Mouse (Mus musculus) induced T-regulatory cell, adult 2 months (primary cell): ENCODE results near the gene Slc18a3.

Source experiments
- DNase-seq: peaks from one replicate; pipeline ENCODE4 v3.0.0-alpha.2; 2012; ENCODE audit warnings: low read depth

Gene Slc18a3

DNA sequence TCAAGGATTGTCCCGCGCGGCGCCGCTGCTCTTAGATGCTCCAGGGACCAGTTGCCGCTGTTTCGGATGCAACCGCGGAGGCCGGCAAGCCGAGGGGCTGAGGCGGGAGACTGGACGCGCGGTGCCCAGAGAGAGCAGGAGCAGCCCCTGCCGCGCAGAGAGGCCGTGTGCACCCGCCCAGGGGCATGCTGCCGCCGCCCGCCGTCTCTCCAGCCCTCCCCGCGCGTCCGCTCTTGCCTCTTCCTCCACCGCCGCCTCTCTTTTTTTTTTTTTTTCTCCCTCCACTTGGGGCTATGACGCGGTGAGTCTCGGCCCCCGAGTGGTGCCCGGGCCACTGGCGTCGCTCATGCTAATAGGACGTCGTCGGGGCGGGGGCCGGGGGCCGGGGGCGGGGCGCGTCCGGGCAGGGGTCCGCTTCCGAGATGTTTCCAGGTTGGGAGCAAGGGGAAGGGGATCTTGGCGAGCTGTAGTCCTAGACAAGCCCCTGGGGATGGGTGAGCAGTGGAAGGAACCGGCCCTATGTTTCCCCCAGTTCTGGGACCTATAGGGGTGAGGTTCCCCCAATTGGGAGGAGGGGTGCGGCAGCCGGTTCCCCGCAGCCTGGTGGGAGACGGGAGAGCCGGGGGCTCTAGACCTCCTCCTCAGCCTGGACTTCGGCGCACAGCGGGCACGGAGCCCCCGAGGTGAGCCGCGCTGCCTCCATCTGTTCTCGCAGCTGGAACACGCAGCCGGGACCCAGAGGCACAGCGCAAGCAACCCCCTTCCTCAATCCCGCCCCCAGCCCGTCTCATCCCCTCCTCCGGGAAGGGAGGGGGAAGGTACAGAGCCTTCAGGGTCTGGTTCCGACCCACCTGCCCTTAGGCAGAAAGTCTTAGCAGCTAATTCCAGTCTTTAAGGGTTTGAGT lies at the start of gene Slc18a3:
Gene Slc18a3 (minus strand): TSS at position 250 of the 905 bp plus-strand sequence.
- no peak for DNase-seq

DNA sequence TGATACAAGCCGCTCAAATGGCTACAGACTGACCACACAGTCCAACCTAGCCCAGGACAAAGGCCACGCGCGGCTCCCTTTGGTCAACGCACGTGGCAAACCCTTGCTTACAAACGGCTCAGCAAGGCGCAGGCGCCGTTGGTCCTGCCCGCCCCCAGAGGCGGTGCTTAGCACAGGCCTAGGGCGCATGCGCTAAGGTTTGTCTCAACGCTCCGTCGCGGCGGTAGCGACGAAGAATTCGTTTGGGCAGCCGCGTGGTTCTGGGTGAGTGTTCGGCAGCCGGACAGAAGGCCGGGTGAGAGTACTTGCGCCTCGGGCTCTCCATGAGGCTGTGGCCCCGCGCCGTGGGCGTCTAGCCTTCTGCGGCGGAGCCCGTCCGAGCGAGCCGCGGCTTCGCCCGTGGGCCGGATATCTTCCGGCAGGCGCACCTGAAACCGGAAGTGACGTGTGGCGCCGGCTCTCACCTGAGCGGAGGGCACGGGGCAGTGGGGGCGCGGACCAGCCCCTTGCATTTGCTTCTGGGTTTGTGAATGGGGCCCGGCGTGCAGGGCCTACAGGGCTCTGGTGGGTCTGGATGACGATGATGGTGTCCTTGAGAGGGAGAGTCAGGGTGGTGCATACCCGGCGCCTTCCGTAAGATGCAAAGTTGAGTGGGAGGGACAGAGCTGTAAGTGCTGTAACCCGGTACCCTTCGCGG lies 48.8 kb upstream of the Slc18a3 start, which contains the start of gene Ercc6:
Gene Ercc6 (plus strand): TSS at position 186 of the 697 bp plus-strand sequence.
- peak; percentile 96 for DNase-seq

DNA sequence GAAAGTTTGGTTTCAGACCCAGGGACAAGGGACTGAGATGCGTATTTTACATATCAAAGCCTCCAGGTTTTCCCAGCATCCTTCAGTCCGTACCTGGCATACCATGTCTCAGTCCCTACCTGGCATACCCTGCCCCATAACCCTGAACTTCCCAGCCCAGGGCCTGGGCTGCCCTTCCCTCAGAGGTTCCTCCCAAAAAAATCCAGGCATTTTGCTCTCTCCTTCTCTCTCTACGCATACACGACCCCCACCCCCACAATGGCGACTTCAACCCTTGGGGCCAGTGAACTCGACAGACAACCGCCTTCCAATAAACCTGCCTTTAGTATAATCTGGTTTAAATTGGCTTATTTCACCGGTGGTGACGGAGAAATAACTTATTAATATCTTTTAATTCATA lies 48.3 kb upstream of the Slc18a3 start:
- DNase-seq, result no peak

DNA sequence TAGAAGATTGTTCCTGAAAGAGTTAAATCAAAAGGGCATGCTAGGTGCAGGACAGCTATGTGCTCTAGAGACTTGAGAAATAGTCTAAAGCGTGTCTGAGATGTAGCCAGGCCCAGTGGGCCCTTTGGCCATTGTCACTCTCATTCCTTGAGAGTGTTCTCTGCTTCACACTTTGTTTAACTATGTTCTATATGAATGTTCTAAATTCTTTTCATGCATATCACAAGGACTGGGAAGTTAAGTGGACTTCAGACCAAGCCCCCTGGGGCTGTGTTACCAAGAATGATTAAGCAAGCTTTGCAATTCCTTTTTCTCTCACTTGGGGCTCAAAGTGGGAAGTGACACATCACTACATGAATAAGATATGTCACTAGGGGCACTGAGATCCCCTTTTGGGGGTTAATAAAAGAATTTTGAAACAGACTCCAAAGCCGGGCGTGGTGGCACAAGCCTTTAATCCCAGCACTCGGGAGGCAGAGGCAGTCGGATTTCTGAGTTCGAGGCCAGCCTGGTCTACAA lies 44.9 kb upstream of the Slc18a3 start:
- no peak for DNase-seq

DNA sequence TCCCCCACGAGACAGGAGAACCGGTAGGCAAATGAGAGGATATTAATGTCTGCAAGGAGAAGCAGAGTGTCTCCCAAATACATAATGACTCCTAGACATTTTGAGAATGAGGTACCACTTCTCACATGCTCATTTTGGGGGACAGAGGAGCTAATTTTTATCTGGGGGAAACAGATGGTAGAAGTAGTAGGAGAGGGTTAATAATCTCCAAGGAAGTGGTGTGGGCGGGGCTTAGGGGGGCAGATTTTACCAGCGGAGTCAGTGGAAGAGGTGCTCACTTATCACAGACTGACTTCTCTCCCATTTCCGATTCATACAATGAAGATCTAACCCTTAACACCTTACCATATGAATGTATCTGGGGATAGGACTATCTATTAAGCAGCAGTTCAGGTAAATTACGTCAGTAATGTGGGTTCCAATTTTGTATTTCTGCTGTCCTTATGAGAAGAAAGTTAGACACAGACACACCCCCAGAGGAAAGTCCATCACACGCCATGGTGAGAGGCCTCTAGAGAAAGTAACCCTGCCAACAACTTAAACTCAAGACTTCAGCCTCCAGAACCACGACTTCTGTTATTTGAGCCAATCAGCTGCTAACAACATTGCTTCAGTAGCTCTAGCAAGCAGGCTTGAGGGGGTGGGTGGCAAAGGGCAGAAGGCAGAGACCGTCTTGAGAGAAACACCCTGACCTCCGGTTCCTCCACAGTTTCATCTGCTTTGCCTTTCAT lies 43.6 kb upstream of the Slc18a3 start:
- no peak for DNase-seq

DNA sequence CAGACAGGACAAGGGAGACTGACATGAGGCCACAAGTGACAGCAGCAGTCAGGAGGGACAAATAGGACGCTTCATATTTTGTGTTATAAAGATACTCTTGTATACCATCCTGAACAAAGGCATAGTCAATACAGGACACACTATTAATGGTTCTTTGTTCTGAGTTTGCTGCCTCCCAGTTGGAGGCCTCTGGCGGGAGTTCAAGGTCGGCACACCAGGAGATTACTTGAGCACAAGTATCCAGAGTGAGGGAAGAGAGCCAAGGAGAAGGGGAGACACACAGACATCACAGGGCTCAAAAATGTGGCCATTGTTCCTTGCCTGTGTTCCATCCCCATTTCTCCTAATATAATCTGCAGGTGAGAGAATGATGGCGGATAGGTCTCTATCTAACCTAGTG lies 42.6 kb upstream of the Slc18a3 start:
- DNase-seq, result no peak

DNA sequence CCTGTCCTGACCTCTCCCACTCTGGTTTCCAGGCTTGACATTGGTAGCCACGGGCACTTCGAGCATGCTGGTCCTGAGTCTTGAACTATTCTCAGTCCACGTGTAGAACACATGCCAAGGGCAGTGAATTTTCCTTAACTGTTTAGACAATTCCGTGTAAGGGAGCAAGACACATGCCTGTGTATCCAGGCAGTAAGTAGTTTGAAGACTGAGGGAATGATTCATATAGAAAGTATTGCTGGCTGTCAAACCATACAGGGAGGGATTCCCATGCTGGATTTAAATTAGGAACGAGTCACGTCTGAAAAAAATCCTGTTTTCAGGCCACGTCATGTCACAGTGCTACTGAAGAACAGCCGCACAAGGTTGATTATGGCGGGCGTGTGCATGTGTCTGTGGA lies 41.7 kb upstream of the Slc18a3 start:
- DNase-seq, result no peak

DNA sequence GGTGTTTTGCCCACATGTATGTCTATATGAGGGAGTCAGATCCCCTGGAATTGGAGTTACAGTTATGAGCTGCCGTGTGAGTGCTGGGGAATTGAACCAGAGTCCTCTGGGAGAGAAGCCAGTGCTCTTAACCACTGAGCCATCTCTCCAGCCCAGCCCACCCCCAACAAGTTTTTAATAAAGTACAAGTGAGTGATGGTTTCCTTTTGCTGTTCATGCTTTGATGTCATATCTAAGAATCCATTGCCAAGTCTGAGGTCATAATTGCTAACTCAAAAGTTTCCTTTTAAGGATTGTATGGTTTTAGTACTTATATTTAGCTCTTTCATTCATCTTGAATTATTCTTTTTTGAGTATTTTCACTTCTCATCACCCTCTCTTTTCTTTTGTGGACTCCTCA lies 39.2 kb upstream of the Slc18a3 start:
- DNase-seq, result no peak

DNA sequence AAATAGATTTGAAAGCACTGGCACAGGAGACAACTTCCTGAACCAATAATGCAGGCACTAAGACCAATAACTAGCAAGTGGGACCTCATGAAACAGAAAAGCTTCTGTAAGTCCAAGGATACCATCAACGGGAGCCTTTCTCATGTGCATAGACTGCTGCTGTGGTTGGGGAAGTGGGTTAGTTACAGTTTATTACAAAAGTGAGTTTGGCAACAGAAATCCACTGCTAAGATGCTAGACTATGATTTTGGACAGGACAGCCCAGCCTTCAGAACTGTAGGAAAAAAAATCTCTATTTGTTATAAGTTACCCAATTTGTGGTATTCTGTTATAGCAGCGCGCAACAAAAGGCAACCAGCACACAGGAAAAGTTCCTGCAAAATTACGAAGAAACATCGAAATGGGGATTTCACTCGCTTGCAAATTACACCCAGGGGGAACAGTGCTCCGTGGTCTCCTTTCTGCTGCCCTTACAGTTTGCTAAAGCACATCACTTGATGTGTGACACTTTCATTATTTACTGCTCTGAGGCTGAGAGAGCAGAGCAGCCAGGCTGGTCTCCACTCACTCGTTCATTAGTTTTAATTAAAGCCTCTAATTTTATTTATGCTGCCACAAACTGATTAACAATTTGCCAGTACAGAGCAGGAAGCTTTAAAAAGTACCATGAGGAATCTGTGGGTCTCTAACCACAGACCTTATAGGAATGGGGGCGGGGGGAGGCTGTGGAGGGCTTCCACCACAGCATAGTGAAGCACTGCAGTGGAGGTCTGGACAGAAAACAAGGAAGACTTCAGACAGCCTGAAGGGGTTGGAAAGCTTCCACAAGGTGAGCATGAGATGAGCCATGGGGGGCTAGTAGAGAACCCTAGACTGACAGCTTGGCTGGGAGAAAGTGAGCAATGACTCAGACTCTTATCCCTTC lies 38.4 kb upstream of the Slc18a3 start:
- DNase-seq, result no peak

DNA sequence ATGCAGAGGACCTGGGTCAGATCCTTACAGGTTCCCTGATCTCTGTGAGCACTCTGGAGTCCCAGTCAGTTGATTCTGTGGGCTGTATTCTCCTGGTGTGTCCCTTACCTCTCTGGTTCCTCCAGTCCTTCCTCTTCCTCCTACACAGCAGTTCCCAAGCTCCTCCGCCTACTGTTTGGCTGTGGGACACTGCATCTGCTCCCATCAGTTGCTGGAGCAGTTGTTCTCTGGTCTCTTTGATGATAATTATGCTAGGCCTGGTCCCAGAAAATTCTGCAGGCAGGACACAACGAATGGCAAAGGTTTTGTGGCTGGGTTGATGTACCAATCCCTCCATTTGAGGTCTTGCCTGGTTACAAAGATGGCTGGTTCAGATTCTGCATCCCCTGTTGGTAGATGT lies 36.7 kb upstream of the Slc18a3 start:
- DNase-seq, result no peak

DNA sequence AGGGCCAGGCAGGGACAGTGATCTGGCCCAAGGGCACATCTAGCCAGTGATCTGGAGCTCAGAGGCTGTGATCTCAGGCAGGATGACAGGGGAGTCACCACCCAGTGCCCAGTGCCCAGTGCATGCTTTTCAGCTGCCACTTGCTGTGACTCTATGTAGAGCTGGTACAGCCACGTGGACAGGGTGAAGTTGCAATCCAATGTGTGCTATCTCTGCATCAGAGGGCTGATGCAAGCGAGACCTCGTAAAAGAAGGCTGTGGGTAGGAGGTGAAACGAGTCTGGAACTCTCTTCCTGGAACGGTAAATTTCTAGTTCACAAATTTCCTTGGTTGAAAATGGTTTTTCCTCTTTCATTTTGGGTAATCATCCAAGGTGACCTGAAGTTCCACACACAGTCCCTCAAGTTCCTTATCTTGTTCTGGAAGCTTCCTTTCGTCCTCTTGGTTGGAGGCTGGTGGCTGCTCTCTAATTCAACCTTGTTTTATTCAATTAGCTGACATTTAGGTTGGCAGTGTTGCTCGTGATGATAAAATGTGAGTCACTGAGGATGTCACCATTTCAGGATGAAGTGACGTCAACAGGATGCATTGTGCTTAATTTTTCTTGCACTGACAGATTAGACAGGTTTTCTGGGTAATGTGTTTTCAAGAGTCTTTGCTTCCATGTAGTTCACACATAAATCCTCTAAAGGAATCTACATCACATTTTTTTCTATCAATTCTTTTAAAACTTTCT lies 31.6 kb upstream of the Slc18a3 start:
- peak; percentile 18 for DNase-seq

DNA sequence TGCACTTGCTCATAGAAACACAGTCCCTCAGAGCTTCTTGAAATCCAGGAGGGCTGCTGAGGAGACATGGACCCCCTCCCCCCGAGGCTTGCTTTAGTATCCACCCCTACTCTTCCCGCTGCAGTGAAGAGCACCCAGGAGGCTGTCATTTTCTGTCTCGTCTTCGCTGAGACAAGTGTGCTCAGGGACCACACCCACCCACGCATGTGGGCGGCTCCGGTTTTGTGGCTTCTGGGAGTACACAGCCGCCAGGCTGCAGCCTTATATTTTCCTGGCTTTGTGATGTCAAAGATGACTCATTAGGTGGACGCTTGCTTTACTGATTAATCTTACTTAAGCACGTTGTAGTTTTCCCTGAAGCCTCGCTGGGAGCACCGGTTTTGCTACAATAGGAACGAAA lies 27.9 kb upstream of the Slc18a3 start:
- peak; percentile 60 for DNase-seq

DNA sequence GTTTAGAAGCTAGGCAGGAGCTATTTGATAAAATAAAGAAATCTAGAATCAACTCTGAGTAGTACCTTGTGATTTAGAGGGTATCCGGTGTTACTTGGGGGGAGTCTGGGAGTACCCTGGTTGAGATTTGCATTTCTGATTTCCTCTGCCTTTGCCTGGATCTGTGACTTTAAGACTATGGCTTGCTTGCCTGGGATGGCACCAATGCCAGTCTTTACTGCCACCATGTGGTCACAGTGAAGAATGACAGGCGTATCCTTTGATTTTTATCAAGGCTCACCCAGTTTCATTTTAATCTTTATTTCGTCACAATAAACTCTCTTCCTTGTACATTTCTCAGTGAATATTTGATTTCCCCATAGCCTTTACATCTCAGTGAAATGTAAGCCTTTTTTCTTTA lies 17.4 kb upstream of the Slc18a3 start:
- DNase-seq, result peak; percentile 71

DNA sequence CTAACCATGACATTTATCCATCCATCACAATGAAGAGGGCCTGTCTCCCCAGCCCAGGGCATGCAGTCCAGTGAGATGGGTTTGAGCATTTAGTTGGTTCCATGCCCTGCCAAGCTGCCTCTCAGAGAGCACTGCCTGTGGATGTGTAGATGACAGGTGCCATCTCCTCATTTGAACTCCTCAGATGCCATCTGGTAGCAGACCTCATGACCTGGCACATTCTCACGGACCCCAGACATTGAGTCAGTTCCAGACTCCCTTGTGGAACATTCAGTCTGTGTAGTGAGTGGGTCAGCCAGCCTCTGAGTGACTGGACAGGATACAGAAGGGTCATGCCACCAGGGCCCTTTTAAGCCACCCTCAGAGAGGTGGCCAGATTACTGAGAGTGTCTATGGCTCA lies 12.9 kb upstream of the Slc18a3 start:
- no peak for DNase-seq

DNA sequence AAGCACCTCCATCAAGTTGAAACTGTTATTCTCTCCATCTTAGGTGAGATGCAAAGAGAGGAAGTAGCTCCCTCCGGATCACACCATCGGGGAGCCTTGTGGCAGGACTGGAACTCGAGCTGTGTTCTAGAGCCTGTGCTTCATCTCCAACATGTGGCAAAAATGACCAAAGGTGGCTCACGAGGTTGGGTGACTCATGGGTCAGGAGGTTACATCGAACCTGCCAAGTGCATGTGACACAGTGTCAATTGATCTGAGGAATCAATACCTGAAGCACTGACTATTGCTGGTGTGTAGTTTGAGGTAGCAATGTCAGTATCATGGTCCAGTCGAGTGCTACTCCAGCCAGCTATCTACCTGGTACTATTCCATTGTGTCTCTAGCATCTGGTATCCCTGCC lies 11.9 kb upstream of the Slc18a3 start:
- no peak for DNase-seq

DNA sequence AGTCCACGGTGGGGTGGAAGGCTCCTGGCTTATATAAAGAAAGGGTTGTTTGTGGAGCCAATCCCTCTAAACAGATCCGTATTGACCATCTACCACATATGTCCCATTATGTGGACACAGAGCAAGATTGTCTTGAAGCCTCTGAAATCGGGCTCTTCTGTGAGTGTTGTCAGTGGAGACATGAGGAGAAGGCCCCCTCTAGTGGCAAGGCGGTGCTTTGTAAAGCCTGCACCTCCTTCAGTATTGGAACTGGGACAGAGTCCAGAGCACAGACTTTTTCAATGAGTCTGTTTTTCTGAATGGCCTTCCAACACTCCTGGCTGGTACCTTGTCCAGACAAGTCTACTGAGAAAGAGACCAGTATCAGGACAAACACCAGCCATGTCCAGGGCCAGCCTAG lies 8.3 kb upstream of the Slc18a3 start:
- DNase-seq, result peak; percentile 47

DNA sequence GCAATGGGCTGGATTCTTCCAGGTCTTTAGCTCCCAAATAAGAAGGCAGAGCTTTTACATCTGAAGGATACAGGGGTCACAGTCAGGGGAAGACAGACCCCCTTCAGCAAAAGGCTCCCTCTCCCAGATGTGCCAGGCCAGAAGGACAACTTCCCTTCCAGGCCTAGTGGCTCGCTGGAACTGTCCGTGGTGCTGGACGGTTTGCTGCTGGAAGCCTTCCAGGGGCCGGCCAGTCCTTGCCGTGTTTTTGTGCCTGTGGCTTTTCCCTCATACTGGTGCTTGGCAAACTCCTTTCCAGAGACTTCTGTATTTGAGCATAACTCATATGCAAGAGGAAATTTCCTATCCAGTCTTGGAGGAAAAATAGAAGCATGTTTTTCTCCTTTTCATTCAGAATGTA lies 3.0 kb upstream of the Slc18a3 start:
- DNase-seq, result no peak

DNA sequence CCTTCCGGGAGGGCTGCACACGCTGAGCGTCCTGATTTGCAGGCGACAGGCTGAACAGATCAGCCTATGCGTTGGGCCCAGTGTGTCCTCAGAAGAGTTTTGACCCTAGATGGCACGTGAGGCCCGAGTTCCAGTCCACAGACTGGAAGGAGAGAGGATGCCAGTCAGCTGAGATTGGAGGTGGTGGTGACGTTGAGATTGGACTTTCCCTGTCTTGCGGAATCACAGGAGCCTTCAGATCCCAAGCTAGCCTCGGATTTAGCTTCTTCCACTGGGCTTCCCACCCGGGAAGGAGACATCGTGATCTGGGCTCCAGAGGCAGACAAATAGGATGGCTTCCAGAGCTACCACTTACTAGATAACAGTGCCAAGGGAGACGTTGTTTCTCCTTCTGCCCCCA lies 1.2 kb upstream of the Slc18a3 start, which contains the start of gene Chat:
Gene Chat (minus strand): TSS at position 101 of the 400 bp plus-strand sequence.
- no peak for DNase-seq

DNA sequence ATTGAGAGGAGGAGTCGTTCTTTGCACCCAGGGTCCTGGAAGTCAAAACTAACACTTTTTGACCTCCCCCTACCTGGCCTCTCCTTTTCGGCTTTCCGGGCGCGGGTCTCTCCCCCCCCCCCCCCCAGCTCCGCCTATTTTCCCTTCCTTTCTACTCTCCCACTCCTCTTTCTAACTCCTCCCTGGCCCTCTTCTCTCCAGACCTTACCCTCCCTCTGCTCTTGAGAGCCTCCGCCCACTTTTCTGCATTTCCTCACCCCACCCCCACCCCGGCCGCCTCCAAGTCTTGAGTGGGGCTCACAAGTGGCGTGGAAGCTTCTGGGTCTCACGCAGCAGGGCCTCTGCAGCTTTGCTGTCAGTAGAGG lies 838 bp upstream of the Slc18a3 start:
- no peak for DNase-seq

DNA sequence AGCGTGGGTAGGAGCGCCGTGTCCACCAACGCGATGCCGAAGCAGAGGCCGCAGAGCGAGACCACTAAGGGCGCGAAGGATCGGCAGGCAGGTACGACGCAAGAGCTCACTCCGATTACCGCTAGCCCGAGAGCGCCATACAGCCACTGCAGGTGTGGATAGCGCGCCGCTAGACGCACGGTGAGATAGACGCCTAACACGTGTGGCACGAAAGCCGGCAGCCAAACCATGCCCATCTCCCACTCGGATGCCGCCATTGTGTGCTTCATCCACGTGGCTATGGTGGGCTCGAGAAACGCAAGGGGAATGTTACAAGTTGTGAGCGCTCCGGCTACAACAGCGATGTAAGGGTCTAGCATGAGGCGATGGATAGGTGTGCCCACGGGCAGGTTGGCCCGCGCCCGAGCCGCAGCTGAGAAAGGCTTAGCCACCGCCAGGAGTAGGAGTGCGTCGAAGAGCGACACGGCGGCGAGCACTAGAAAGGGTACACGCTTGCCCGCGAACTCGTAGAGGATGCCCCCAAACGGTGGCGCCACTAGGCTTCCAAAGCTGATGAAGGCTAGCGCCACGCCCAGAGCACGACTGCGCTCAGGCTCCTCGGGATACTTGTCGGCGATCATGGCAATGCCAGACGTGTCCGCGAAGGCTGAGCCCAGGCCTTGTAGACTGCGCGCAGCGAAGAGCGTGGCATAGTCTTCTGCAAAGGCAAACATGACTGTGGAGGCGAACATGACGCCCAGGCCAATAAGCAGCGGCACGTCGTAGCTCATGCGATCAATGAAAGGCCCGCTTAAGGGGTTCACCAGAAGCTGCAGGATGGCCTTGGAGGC lies 1.2 kb downstream of the Slc18a3 start:
- DNase-seq, result no peak
